In the genomic region with DNA sequence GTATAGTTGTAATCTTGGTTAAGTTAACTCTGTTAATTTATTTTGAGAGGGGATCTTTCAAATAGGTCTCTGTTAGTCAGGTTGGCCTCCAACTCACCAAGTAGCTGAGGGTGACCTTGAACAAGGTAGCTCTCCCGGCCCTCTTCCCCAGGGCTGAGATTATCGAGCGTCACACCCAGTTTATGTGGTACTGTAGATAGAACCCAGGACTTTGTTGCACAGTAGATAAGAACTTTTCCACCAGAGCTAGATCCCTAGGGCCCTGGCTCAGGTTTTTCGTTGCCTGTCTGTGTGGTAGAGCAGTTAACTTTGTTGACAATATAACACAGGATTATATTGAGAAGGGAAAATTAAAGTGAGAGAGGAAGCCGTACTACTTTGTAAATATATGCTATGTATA, we compare ENCODE assay signal across 24 mouse cellular contexts. TPM values are rescaled to one million over a fixed set of nuclear protein-coding genes. Genes with fewer than 3 reads are reported as not detected.
DNase-seq lines count a peak whose midpoint lies in the region; ATAC-seq and TF ChIP-seq lines count a peak whose summit lies in the region.
"Had no signal": no experiment of that assay in that cellular context is flagged by ENCODE, and none has a peak within 500 bp of the region (broad histone marks: within the 10 kb centered on the region; RNA-seq: fewer than 3 reads in every experiment).

No protein-coding gene starts in this region.

- H3K9ac ChIP-seq in liver, postnatal 0 days (replicated peaks), result no peak overlapping the region
- H3K9ac ChIP-seq in liver, embryonic 15.5 days, result no peak overlapping the region
- no peak overlapping the region for H3K9ac ChIP-seq in midbrain, embryonic 16.5 days (ENCODE audit: low read depth, low read length)
- H3K9ac ChIP-seq: forebrain, embryonic 12.5 days; forebrain, postnatal 0 days; heart, embryonic 15.5 days; neural tube, embryonic 15.5 days had no signal

- no peak overlapping the region for H3K27ac ChIP-seq in liver, postnatal 0 days (ENCODE audit: low read depth)
- H3K27ac ChIP-seq in liver, embryonic 15.5 days (replicated peaks), result no peak overlapping the region
- no peak overlapping the region for H3K27ac ChIP-seq in midbrain, embryonic 16.5 days (ENCODE audit: low read length)
- H3K27ac ChIP-seq: forebrain, embryonic 12.5 days; heart, embryonic 15.5 days; neural tube, embryonic 15.5 days had no signal

- no peak overlapping the region for H3K4me2 ChIP-seq in liver, postnatal 0 days (ENCODE audit: low read depth, low read length)
- H3K4me2 ChIP-seq in liver, embryonic 15.5 days, result no peak overlapping the region
- no peak overlapping the region for H3K4me2 ChIP-seq in midbrain, embryonic 16.5 days (ENCODE audit: low read length)
- H3K4me2 ChIP-seq: forebrain, embryonic 12.5 days; heart, embryonic 15.5 days; neural tube, embryonic 15.5 days had no signal

- H3K36me3 ChIP-seq in liver, postnatal 0 days (replicated peaks; ENCODE audit: insufficient read depth, low read length), result peaks cover 8% of the 10 kb centered on the region; the same call in 1 of the 2 replicates
- peaks cover 50% of the 10 kb centered on the region for H3K36me3 ChIP-seq in liver, embryonic 15.5 days (replicated peaks)
- no peaks in the 10 kb centered on the region for H3K36me3 ChIP-seq in midbrain, embryonic 16.5 days (ENCODE audit: control insufficient read depth, insufficient read depth, low read length)
- H3K36me3 ChIP-seq: neural tube, embryonic 15.5 days had no signal

- WGBS in liver, postnatal 0 days (ENCODE audit: insufficient replicate concordance), result 60% methylated on average over 5 of the region's 5 CpGs
- WGBS in liver, embryonic 15.5 days (ENCODE audit: insufficient replicate concordance), result 38% methylated on average over 5 of the region's 5 CpGs
- 84% methylated on average over 5 of the region's 5 CpGs for WGBS in midbrain, embryonic 16.5 days

- H3K4me1 ChIP-seq in liver, postnatal 0 days (ENCODE audit: insufficient read depth), result no peaks in the 10 kb centered on the region; the same call in none of the 2 replicates
- peaks cover 25% of the 10 kb centered on the region for H3K4me1 ChIP-seq in liver, embryonic 15.5 days (replicated peaks)
- H3K4me1 ChIP-seq in midbrain, embryonic 16.5 days (ENCODE audit: control insufficient read depth, insufficient read depth, low read length), result peaks cover 23% of the 10 kb centered on the region

- ATAC-seq in liver, postnatal 0 days, result no peak
- ATAC-seq in erythroid progenitor cell, adult 5-6 weeks (replicated peaks; ENCODE audit: low FRiP score, poor library complexity, severe bottlenecking), result 0 out of 2 replicates have a peak, but pooled peaks have one; percentile 25
- ATAC-seq in liver, embryonic 15.5 days (ENCODE audit: insufficient read depth), result peak; percentile 81
- ATAC-seq in midbrain, embryonic 16.5 days, result no peak
- ATAC-seq in activated CD4-positive, CD25-positive, alpha-beta regulatory T cell, adult 4 months, result no peak
- ATAC-seq: forebrain, postnatal 0 days; hindbrain, embryonic 16.5 days had no signal

- no peak overlapping the region for H3K4me3 ChIP-seq in liver, postnatal 0 days (ENCODE audit: low read depth, low read length)
- H3K4me3 ChIP-seq in liver, embryonic 15.5 days (replicated peaks), result no peak overlapping the region
- no peak overlapping the region for H3K4me3 ChIP-seq in midbrain, embryonic 16.5 days (ENCODE audit: low read depth, low read length)
- H3K4me3 ChIP-seq: erythroblast, embryonic 14.5 days; forebrain, embryonic 12.5 days; heart, embryonic 15.5 days; neural tube, embryonic 15.5 days had no signal

- TF ChIP-seq CTCF in liver, postnatal 0 days (IDR thresholded peaks at IDR 0.05; ENCODE audit: low read depth), result no peak

- H3K27me3 ChIP-seq in liver, postnatal 0 days (ENCODE audit: insufficient read depth, low read length), result no peaks in the 10 kb centered on the region
- H3K27me3 ChIP-seq in liver, embryonic 15.5 days, result no peaks in the 10 kb centered on the region
- H3K27me3 ChIP-seq in midbrain, embryonic 16.5 days (ENCODE audit: control insufficient read depth, insufficient read depth, low read depth, low read length), result no peaks in the 10 kb centered on the region
- H3K27me3 ChIP-seq: forebrain, embryonic 12.5 days; heart, embryonic 15.5 days; neural tube, embryonic 15.5 days had no signal

- peak; percentile 47 for DNase-seq in liver
- DNase-seq in liver, postnatal 0 days, result no peak
- no peak for DNase-seq in lung, postnatal 4 days
- DNase-seq: adrenal gland, adult 8-10 months; cerebellum, adult 2 months; cerebellum, postnatal 14 days; forebrain, postnatal 0 days; gastrocnemius, postnatal 10 days; kidney, postnatal 14 days; layer of hippocampus, adult 9-11 months; lung, postnatal 36 days; midbrain, embryonic 14.5 days; right cerebral cortex, adult 18-20 months; right cerebral cortex, postnatal 4 days; thymus, postnatal 4 days had no signal

- H3K9me3 ChIP-seq in liver, postnatal 0 days (ENCODE audit: low read length), result no peaks in the 10 kb centered on the region
- H3K9me3 ChIP-seq in liver, embryonic 15.5 days (replicated peaks), result no peaks in the 10 kb centered on the region
- H3K9me3 ChIP-seq in midbrain, embryonic 16.5 days (replicated peaks; ENCODE audit: control insufficient read depth, low read length, poor library complexity, severe bottlenecking), result no peaks in the 10 kb centered on the region
- H3K9me3 ChIP-seq: forebrain, embryonic 12.5 days; heart, embryonic 15.5 days; neural tube, embryonic 15.5 days had no signal

- TF ChIP-seq EP300 in liver, postnatal 0 days (IDR thresholded peaks at IDR 0.05; ENCODE audit: low read depth), result no peak

RNA-seq across cellular contexts. Expression of a gene that starts 6.8 kb away (rescaled TPM):
- polyA plus RNA-seq in liver, postnatal 0 days (2015; fragmentation: Nextera tagmentation; extraction: Ambion mirVana), result 26.7 and 27.7 TPM in 2 replicates
- 202 and 228 TPM in 2 replicates for total RNA-seq in erythroid progenitor cell, adult 5-6 weeks (2015; ENCODE audit: low replicate concordance)
- 128 and 130 TPM in 2 replicates for total RNA-seq in erythroid progenitor cell, adult 5-6 weeks (2017; ENCODE audit: low replicate concordance)
- polyA plus RNA-seq in liver, embryonic 15.5 days (2015; fragmentation: Nextera tagmentation; extraction: Ambion mirVana), result 48.3 and 49.4 TPM in 2 replicates
- polyA plus RNA-seq in midbrain, embryonic 16.5 days (2015; fragmentation: Nextera tagmentation; extraction: Ambion mirVana), result 205 and 217 TPM in 2 replicates
- polyA plus RNA-seq in activated CD4-positive, CD25-positive, alpha-beta regulatory T cell, adult 4 months (2017; shearing (Covaris generic)), result 100 to 1,000 TPM; 157 to 183 TPM

Comparison
In these comparisons a context has a peak if more than half of its experiments do, and no peak if none do; other contexts are left out.
1. ATAC-seq: peak in erythroid progenitor cell, adult 5-6 weeks (single experiment) and liver, embryonic 15.5 days (single experiment); none in liver, postnatal 0 days (single experiment), midbrain, embryonic 16.5 days (single experiment) and activated CD4-positive, CD25-positive, alpha-beta regulatory T cell, adult 4 months (single experiment).